Mouse (Mus musculus): ENCODE data around the gene Gm21885. TPM values are rescaled to one million over a fixed set of nuclear protein-coding genes. Genes with fewer than 3 reads are reported as not detected.

Gene Gm21885
- polyA plus RNA-seq, 1 experiment from 2014 or later, result not detected

- Histone ChIP-seq H3K36me3 (peaks cover 10% of the 10 kb centered on the region), H3K9ac (peak within 1 kb of the TSS; percentile 99), H3K4me2 (peak within 1 kb of the TSS; percentile 90), H3K27ac (replicated peaks) (peak within 1 kb of the TSS; percentile 98), H3K4me1 (peaks cover 49% of the 10 kb centered on the region), H3K9me3 (no peaks in the 10 kb centered on the region), H3K4me3 (peak within 1 kb of the TSS; percentile 96), H3K27me3 (replicated peaks) (no peaks in the 10 kb centered on the region)
- WGBS, result under 1% methylated on average over 36 of the region's 36 CpGs
- ATAC-seq (ENCODE audit: extremely low read depth, insufficient number of reproducible peaks, low FRiP score, low TSS enrichment), result peak; percentile 92
Observed at GRCm38 (mm10) chr11:94321931-94322400, 40.3 kb downstream of the Gm21885 start, which contains the start of gene Luc7l3. Gene Luc7l3, minus strand, starts transcription at chr11:94321988.

- WGBS, result 35% methylated on average over 5 of the region's 5 CpGs
- Histone ChIP-seq H3K4me2 (peak overlapping the region; percentile 90), H3K36me3 (peaks cover 10% of the 10 kb centered on the region), H3K4me3 (peak overlapping the region; percentile 96), H3K27me3 (replicated peaks) (no peaks in the 10 kb centered on the region), H3K9ac (peak overlapping the region; percentile 99), H3K9me3 (no peaks in the 10 kb centered on the region), H3K4me1 (peaks cover 43% of the 10 kb centered on the region), H3K27ac (replicated peaks) (peak overlapping the region; percentile 98)
- ATAC-seq (ENCODE audit: extremely low read depth, insufficient number of reproducible peaks, low FRiP score, low TSS enrichment), result no peak
Observed at GRCm38 (mm10) chr11:94322636-94323035, 41.0 kb downstream of the Gm21885 start.

GRCm38 (mm10) chr11:94323271-94323925, 41.7 kb downstream of the Gm21885 start:
- 81% methylated on average over 5 of the region's 5 CpGs for WGBS
- Histone ChIP-seq H3K9me3 (no peaks in the 10 kb centered on the region), H3K27ac (replicated peaks) (peak overlapping the region; percentile 98; the same call in 1 of the 2 replicates), H3K4me2 (no peak overlapping the region), H3K4me1 (peaks cover 37% of the 10 kb centered on the region), H3K9ac (no peak overlapping the region), H3K36me3 (peaks cover 10% of the 10 kb centered on the region), H3K27me3 (replicated peaks) (no peaks in the 10 kb centered on the region), H3K4me3 (no peak overlapping the region)
- ATAC-seq (ENCODE audit: extremely low read depth, insufficient number of reproducible peaks, low FRiP score, low TSS enrichment), result no peak

- Histone ChIP-seq H3K4me1 (peaks cover 36% of the 10 kb centered on the region), H3K9ac (no peak overlapping the region), H3K36me3 (peaks cover 4% of the 10 kb centered on the region), H3K4me3 (no peak overlapping the region), H3K27me3 (replicated peaks) (no peaks in the 10 kb centered on the region), H3K27ac (replicated peaks) (no peak overlapping the region), H3K4me2 (no peak overlapping the region), H3K9me3 (no peaks in the 10 kb centered on the region)
- 64% methylated on average over 5 of the region's 5 CpGs for WGBS
- ATAC-seq (ENCODE audit: extremely low read depth, insufficient number of reproducible peaks, low FRiP score, low TSS enrichment), result no peak
Observed at GRCm38 (mm10) chr11:94324618-94325017, 42.9 kb downstream of the Gm21885 start.

- peak overlapping the region; percentile 78 for H3K4me2 ChIP-seq
- ATAC-seq (ENCODE audit: extremely low read depth, insufficient number of reproducible peaks, low FRiP score, low TSS enrichment), result no peak
- H3K4me1 ChIP-seq, result peaks cover 48% of the 10 kb centered on the region
- peak overlapping the region; percentile 89 for H3K4me3 ChIP-seq
- peak overlapping the region; percentile 99 for H3K27ac ChIP-seq (replicated peaks)
- H3K27me3 ChIP-seq (replicated peaks), result no peaks in the 10 kb centered on the region
- WGBS, result 6% methylated on average over 10 of the region's 10 CpGs
- H3K36me3 ChIP-seq, result no peaks in the 10 kb centered on the region; the same call in none of the 2 replicates
- H3K9ac ChIP-seq, result peak overlapping the region; percentile 99
- H3K9me3 ChIP-seq, result no peaks in the 10 kb centered on the region
Observed at GRCm38 (mm10) chr11:94326961-94327411, 45.3 kb downstream of the Gm21885 start.

GRCm38 (mm10) chr11:94327693-94328643, 46.3 kb downstream of the Gm21885 start, which contains the start of gene Ankrd40:
Gene Ankrd40, plus strand, starts transcription at chr11:94328001.
- H3K4me1 ChIP-seq, result peaks cover 47% of the 10 kb centered on the region
- H3K4me2 ChIP-seq, result peak within 1 kb of the TSS; percentile 78
- H3K4me3 ChIP-seq, result peak within 1 kb of the TSS; percentile 89
- H3K27me3 ChIP-seq (replicated peaks), result no peaks in the 10 kb centered on the region
- H3K9ac ChIP-seq, result peak within 1 kb of the TSS; percentile 99
- H3K27ac ChIP-seq (replicated peaks), result peak within 1 kb of the TSS; percentile 99
- H3K36me3 ChIP-seq, result no peaks in the 10 kb centered on the region; the same call in none of the 2 replicates
- WGBS, result under 1% methylated on average over 60 of the region's 78 CpGs
- peak; percentile 75 for ATAC-seq (ENCODE audit: extremely low read depth, insufficient number of reproducible peaks, low FRiP score, low TSS enrichment)
- no peaks in the 10 kb centered on the region for H3K9me3 ChIP-seq

GRCm38 (mm10) chr11:94328644-94329025, 47.0 kb downstream of the Gm21885 start:
- 1% methylated on average over 10 of the region's 10 CpGs for WGBS
- Histone ChIP-seq H3K36me3 (peaks cover 1% of the 10 kb centered on the region), H3K9ac (peak overlapping the region; percentile 99), H3K27me3 (replicated peaks) (no peaks in the 10 kb centered on the region), H3K27ac (replicated peaks) (peak overlapping the region; percentile 99), H3K9me3 (no peaks in the 10 kb centered on the region), H3K4me3 (peak overlapping the region; percentile 89), H3K4me1 (peaks cover 48% of the 10 kb centered on the region), H3K4me2 (peak overlapping the region; percentile 78)
- ATAC-seq (ENCODE audit: extremely low read depth, insufficient number of reproducible peaks, low FRiP score, low TSS enrichment), result no peak

- no peaks in the 10 kb centered on the region for H3K9me3 ChIP-seq
- peaks cover 53% of the 10 kb centered on the region for H3K4me1 ChIP-seq
- H3K36me3 ChIP-seq, result peaks cover 7% of the 10 kb centered on the region
- peak overlapping the region; percentile 99 for H3K9ac ChIP-seq
- WGBS, result 36% methylated on average over 4 of the region's 4 CpGs
- peak overlapping the region; percentile 78 for H3K4me2 ChIP-seq
- no peaks in the 10 kb centered on the region for H3K27me3 ChIP-seq (replicated peaks)
- peak overlapping the region; percentile 89 for H3K4me3 ChIP-seq
- no peak for ATAC-seq (ENCODE audit: extremely low read depth, insufficient number of reproducible peaks, low FRiP score, low TSS enrichment)
- no peak overlapping the region; the same call in 1 of the 2 replicates for H3K27ac ChIP-seq (replicated peaks)
Observed at GRCm38 (mm10) chr11:94329270-94329891, 47.7 kb downstream of the Gm21885 start.

- no peaks in the 10 kb centered on the region for H3K27me3 ChIP-seq (replicated peaks)
- H3K9me3 ChIP-seq, result no peaks in the 10 kb centered on the region
- 92% methylated on average over 3 of the region's 3 CpGs for WGBS
- H3K9ac ChIP-seq, result peak overlapping the region; percentile 37; the same call in 1 of the 2 replicates
- H3K27ac ChIP-seq (replicated peaks), result no peak overlapping the region
- H3K4me3 ChIP-seq, result 0 out of 2 replicates have a peak overlapping the region, but pooled peaks have one; percentile 3
- H3K4me2 ChIP-seq, result peak overlapping the region; percentile 78; the same call in 1 of the 2 replicates
- peaks cover 14% of the 10 kb centered on the region for H3K36me3 ChIP-seq
- no peak for ATAC-seq (ENCODE audit: extremely low read depth, insufficient number of reproducible peaks, low FRiP score, low TSS enrichment)
- peaks cover 57% of the 10 kb centered on the region for H3K4me1 ChIP-seq
Observed at GRCm38 (mm10) chr11:94330211-94330610, 48.5 kb downstream of the Gm21885 start.

GRCm38 (mm10) chr11:94332726-94333125, 51.1 kb downstream of the Gm21885 start:
- Histone ChIP-seq H3K9me3 (no peaks in the 10 kb centered on the region), H3K4me2 (no peak overlapping the region), H3K4me3 (no peak overlapping the region), H3K36me3 (peaks cover 37% of the 10 kb centered on the region), H3K27ac (replicated peaks) (no peak overlapping the region), H3K27me3 (replicated peaks) (no peaks in the 10 kb centered on the region), H3K4me1 (peaks cover 49% of the 10 kb centered on the region), H3K9ac (no peak overlapping the region)
- no peak for ATAC-seq (ENCODE audit: extremely low read depth, insufficient number of reproducible peaks, low FRiP score, low TSS enrichment)
- WGBS, result 90% methylated on average over 6 of the region's 6 CpGs
